ENCODE assay signal across 8 mouse cellular contexts in the genomic region with DNA sequence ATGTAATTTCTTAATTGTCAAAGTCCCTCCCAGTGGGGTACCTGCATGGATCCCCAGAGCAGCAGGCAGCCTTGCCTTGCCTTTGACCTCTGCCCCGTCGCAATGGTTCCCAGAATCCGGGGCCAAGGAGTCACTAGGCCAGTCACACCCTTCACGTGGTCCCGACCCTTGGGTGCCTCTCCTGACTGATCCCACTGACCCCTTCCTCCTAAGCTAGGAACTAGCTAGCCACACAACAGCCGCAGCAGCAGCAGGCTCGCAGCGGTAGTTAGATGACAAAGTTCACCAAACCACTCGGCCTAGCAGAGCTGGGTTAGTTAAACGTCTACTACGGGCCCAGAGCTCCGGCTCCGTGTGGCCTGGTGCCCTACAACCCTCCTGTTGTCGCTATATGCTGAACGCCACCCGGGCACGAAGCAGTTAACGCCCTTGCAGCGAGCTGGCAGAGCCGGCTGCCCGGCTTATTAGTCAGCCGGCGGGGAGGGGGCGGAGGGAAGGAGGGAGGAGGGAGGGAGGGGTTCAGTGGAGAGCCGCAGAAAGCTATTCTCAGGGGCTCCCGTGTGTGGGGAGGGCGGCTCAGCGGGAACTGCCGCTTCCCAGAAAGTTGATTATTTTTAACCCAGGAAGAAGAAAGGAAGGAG.
DNase-seq lines count a peak whose midpoint lies in the region; ATAC-seq lines count a peak whose summit lies in the region.

No protein-coding gene starts in this region.

- no peaks in the 10 kb centered on the region for H3K27me3 ChIP-seq in hindbrain, embryonic 14.5 days (ENCODE audit: control insufficient read depth, insufficient read depth, low read length)

- H3K9ac ChIP-seq in hindbrain, embryonic 14.5 days: peak overlapping the region; percentile 61

- peak overlapping the region; percentile 99 for H3K27ac ChIP-seq in hindbrain, embryonic 14.5 days

- peaks cover 78% of the 10 kb centered on the region for H3K4me1 ChIP-seq in hindbrain, embryonic 14.5 days (replicated peaks; ENCODE audit: control insufficient read depth, insufficient read depth, low read length)

- ATAC-seq in hindbrain, embryonic 14.5 days (ENCODE audit: low FRiP score): peak; percentile 47
- ATAC-seq in erythroid progenitor cell, adult 5-6 weeks (replicated peaks; ENCODE audit: low FRiP score, poor library complexity, severe bottlenecking): no peak

- H3K4me3 ChIP-seq in hindbrain, embryonic 14.5 days (replicated peaks; ENCODE audit: low read length): peak overlapping the region; percentile 20

- DNase-seq in ZHBTc4 (ENCODE audit: low read depth, low spot score): peak; percentile 59
- DNase-seq in cerebellum, postnatal 14 days: peak; percentile 93 to 96
- DNase-seq in gastrocnemius, adult 18-20 months (ENCODE audit: low spot score): peak; percentile 79
- peak; percentile 87 for DNase-seq in hindbrain, embryonic 14.5 days (ENCODE audit: low spot score)
- DNase-seq in left cerebral cortex, adult 18-20 months (ENCODE audit: low spot score in 2 of 2): peak; percentile 84 to 88
- peak; percentile 87 for DNase-seq in lung, postnatal 25 days (ENCODE audit: low spot score)
- DNase-seq in right cerebral cortex, adult 2 months (ENCODE audit: low spot score in 2 of 2): peak; percentile 85 to 88

- peak overlapping the region; percentile 59 for H3K4me2 ChIP-seq in hindbrain, embryonic 14.5 days (replicated peaks)

- under 1% methylated on average over 26 of the region's 29 CpGs for WGBS in hindbrain, embryonic 14.5 days

- H3K9me3 ChIP-seq in hindbrain, embryonic 14.5 days (ENCODE audit: control insufficient read depth, low read length): no peaks in the 10 kb centered on the region

- H3K36me3 ChIP-seq in hindbrain, embryonic 14.5 days (replicated peaks; ENCODE audit: control insufficient read depth, insufficient read depth): no peaks in the 10 kb centered on the region
